In genomic region chr12:56114446-56114845, GRCm38 (mm10) we compare ENCODE assay signal across 26 mouse cellular contexts.
"Had no signal": no experiment of that assay in that cellular context is flagged by ENCODE, and none has a peak within 500 bp of the region (broad histone marks: within the 10 kb centered on the region; RNA-seq: fewer than 3 reads in every experiment).

No protein-coding gene starts in this region.

- H3K9me3 ChIP-seq: heart, embryonic 13.5 days; heart, embryonic 15.5 days; kidney, embryonic 15.5 days; limb, embryonic 13.5 days; limb, embryonic 15.5 days; liver, embryonic 12.5 days had no signal

- ATAC-seq: hindbrain, postnatal 0 days; intestine, embryonic 16.5 days; liver, embryonic 12.5 days had no signal

- H3K9ac ChIP-seq: heart, embryonic 13.5 days; heart, embryonic 15.5 days; hindbrain, embryonic 14.5 days; kidney, embryonic 15.5 days; limb, embryonic 13.5 days; limb, embryonic 15.5 days; liver, embryonic 12.5 days; liver, embryonic 14.5 days had no signal

- H3K27ac ChIP-seq: heart, adult 2 months; heart, embryonic 13.5 days; heart, embryonic 15.5 days; hindbrain, embryonic 14.5 days; hindbrain, postnatal 0 days; kidney, embryonic 15.5 days; kidney, postnatal 0 days; limb, embryonic 13.5 days; limb, embryonic 15.5 days; liver, embryonic 12.5 days; liver, embryonic 14.5 days had no signal

- H3K27me3 ChIP-seq: heart, embryonic 13.5 days; heart, embryonic 15.5 days; kidney, embryonic 15.5 days; limb, embryonic 13.5 days; limb, embryonic 15.5 days; liver, embryonic 12.5 days had no signal

- H3K36me3 ChIP-seq: heart, embryonic 13.5 days; heart, embryonic 15.5 days; kidney, embryonic 15.5 days; limb, embryonic 13.5 days; limb, embryonic 15.5 days; liver, embryonic 12.5 days had no signal

- DNase-seq: gastrocnemius, postnatal 14 days; gastrocnemius, postnatal 36 days; heart, adult 11 months; heart, adult 2 months; heart, postnatal 14 days; heart, postnatal 36 days; kidney, adult 11 months; kidney, adult 2 months; kidney, adult 9 months; kidney, postnatal 14 days; kidney, postnatal 36 days; layer of hippocampus, adult 9-11 months; layer of hippocampus, postnatal 36 days; left cerebral cortex, postnatal 4 days had no signal

- H3K4me3 ChIP-seq: heart, adult 2 months; heart, embryonic 13.5 days; heart, embryonic 15.5 days; kidney, embryonic 15.5 days; limb, embryonic 13.5 days; limb, embryonic 15.5 days; liver, embryonic 12.5 days had no signal

- H3K4me1 ChIP-seq: heart, embryonic 13.5 days; heart, embryonic 15.5 days; kidney, embryonic 15.5 days; limb, embryonic 13.5 days; limb, embryonic 15.5 days; liver, embryonic 12.5 days had no signal

- H3K4me2 ChIP-seq: heart, embryonic 11.5 days; heart, embryonic 13.5 days; heart, embryonic 15.5 days; hindbrain, embryonic 14.5 days; kidney, embryonic 15.5 days; limb, embryonic 13.5 days; limb, embryonic 15.5 days; liver, embryonic 12.5 days had no signal
